Mouse (Mus musculus): Measurements from ENCODE around the gene Srm.

Srm gene

GRCm38 (mm10) chr4:148639455-148639854 is 48.2 kb downstream of the Srm start:
- DNase-seq = no peak

DNA sequence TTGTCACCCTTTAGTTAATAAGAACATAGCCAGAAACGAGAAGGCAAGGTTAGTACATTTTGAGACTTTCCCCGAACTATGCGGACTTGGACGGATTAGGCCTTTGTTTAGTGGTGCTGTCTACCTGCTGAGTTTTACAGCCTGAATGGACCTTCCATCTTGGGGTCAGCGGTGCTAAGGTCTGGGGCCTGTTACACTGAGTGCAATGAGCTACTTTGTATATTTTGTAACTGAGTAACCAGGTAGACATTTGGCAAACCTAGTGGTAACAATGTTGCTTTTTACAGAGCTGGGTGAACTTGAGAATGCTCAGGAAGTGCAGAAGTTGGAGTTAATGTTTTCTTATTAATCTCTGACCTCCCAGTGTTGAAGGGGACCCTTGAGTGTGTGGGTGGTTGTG is 49.8 kb downstream of the Srm start:
- peak; percentile 77 for DNase-seq

DNA sequence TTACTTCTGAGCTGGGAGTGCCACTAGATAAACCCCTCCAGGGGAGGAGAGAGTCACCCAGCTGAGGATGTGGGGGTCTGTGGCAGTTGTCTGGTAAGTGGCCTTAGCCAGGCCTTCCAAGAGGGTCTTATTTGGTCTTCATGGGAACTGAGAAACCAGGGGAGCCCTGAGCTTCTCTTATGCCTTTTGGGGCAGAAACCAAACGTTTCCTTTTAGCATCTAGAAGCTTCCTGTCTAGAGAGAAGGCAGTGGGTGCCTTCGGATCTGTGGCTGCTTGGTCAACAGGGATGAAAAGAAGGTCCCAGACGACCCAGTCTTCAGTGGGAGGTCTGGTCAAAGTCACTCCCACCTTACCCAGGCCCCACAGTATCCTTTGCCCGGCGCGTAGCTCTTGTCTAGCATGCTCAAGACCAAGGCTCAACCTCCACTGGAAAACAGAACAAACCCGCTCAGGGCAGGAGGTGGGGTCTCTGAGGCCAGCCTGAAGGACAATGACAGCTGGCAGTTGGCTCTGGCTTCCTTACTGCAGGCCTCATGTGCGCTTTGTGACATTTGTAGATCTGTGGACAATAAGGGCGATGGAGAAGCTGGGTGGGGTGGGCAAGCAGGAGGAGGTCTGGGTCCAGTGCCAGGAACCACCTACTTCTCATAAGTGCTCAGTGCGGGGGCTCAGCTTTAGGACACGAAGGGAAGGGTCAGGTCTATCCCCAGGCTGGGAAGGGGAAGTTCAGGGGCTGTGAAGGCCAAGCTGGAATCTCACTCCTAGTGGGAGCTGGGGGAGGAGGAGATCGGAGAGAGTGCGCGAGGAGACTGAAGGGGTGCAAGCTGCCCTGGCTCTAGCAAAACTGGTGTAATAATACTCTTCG is 52.2 kb downstream of the Srm start, which contains the start of gene Gm572:
Gene Gm572, plus strand, starts transcription at position 27 of the 866 bp plus-strand sequence.
- no peak for DNase-seq

- peak; percentile 86 for DNase-seq
These were observed 52.8 kb downstream of the Srm start for GRCm38 (mm10) chr4:148644157-148644511.
